Mouse (Mus musculus) NIH3T3 (cell line): ENCODE results near the gene Astn1.
A peak's percentile ranks its signal among the peaks of the same experiment; 100 is the strongest.

Experiments used
- DNase-seq: peaks from one replicate; pipeline ENCODE4 v3.0.0-alpha.2; 2012; ENCODE audit warnings: low read depth

Astn1 gene

GRCm38 (mm10) chr1:158414198-158414597 lies 52.1 kb downstream of the Astn1 start:
- DNase-seq: no peak

GRCm38 (mm10) chr1:158421451-158421850 lies 59.4 kb downstream of the Astn1 start:
- DNase-seq: no peak

- DNase-seq: no peak
Observed at GRCm38 (mm10) chr1:158422739-158423138, 60.7 kb downstream of the Astn1 start.

DNA sequence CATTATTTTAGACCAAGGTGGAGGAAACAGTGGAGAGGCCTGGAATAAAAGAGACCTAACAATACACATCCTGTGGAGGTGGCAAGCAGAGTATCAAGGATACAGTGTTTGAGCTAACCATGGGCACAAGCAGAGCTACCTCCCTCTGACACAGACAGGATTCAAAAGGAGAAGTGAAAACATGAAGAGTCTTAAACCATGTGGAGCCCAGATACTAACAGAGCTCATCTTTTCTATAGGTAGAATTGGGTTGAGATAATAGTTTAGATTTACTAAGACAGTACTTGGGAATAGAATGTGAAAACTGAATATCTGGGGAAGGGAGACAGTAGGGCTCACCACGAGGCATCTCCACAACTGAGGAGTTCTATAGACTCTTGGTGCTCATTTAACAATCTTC lies 84.0 kb downstream of the Astn1 start:
- DNase-seq: no peak

DNA sequence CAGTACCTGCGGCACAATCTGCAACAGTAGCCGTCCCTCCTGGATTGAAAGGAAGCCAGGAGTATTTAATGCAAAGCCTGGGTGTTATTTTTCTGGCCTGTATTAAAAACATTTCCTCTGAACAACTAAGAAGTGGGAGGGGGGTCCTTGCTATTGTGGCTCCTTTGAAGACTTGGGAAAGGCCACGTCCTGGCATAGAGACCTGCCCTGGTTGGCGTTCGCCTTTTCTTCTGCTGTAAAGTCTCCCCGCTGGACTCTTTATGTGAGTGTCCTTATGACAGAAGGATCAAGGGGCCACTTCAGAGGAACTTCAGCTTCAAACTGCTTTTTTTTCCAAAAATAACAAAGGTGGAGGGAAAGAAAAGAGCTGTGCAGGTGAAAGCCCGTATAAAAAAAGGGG lies 85.9 kb downstream of the Astn1 start:
- DNase-seq: no peak

GRCm38 (mm10) chr1:158452675-158453074 lies 90.6 kb downstream of the Astn1 start:
- DNase-seq: no peak

- no peak for DNase-seq
Observed at GRCm38 (mm10) chr1:158453587-158453986, 91.5 kb downstream of the Astn1 start.

DNA sequence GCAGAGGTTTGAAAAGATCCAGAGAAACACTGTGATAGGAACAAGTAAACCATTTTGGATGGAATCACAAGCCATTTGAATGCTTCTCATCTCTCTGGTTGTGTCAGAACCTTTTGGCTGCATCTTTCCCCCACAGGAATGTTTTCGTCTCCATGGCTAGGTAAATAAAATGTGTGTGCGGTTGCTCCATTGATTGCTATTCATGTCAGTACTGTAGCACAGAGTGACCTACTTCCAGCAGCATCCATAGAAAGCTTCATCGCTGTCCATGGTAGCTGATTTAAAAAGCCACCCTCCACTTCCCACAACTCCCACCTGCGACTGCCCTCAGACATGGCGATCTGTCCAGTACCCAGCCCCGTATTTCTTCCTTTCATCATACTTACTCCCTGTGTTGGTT lies 101.9 kb downstream of the Astn1 start:
- no peak for DNase-seq

- DNase-seq: no peak
Observed at GRCm38 (mm10) chr1:158465286-158465685, 103.2 kb downstream of the Astn1 start.

GRCm38 (mm10) chr1:158477841-158478240 lies 115.8 kb downstream of the Astn1 start:
- no peak for DNase-seq

- DNase-seq: no peak
Observed at GRCm38 (mm10) chr1:158480285-158480684, 118.2 kb downstream of the Astn1 start.

DNA sequence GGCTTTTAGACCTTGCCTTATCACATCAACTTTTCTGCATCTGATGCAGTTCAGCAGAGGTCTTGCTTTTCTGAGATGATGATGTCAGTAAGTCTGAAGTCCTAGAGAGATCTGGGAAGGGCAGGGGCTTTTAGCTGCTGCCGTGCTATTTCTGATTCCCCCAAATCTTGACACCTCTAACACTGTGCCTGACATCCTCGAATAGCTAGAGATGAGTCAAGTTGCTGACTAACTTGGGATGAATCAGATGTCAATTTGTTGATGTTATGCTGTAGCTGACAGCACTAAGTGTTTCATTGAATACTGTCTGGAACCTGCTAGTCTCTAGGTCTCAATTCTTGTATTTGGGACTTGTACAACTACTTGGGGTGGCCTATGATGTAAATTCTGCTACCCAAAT lies 121.7 kb downstream of the Astn1 start:
- DNase-seq: no peak

- no peak for DNase-seq
Observed at GRCm38 (mm10) chr1:158489521-158490021, 127.5 kb downstream of the Astn1 start.

DNA sequence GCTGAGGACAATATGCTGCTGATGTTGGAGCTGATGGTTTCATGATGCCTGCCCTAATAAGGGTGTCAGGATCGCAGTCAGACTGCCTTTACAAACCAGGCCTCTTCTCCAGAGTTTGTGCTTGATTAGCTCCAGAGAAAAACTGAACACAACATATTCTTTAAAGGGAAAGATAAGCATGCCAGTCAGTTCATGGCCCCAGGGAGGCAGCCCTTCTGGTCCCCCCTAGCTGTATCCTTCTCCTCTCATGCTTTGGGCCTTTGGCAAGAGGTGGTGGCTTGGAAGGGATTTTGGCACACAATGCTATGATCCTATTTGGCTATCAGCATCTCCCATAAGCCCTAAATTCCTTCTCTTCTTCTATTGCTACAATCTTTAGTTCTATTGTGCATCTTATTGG lies 128.1 kb downstream of the Astn1 start:
- DNase-seq: no peak

DNA sequence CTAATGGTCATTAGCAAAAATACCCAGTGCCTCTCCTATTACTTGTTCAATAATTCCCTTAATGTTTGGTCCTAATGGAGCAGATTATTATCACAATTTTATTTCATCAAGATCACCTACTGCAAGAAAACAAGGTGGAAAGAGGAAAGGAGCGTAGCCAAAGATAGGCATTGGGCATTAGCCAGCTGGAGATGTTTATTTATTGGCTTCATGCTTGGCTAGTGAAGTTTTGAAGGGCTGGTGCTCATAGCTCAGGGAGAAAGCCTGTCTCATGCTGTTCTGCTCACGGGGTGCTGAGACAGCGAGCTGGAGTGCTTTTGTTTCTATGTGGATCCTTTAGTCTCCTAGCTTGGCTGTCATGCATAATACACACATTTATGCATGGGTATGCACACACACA lies 131.2 kb downstream of the Astn1 start:
- DNase-seq: no peak

DNA sequence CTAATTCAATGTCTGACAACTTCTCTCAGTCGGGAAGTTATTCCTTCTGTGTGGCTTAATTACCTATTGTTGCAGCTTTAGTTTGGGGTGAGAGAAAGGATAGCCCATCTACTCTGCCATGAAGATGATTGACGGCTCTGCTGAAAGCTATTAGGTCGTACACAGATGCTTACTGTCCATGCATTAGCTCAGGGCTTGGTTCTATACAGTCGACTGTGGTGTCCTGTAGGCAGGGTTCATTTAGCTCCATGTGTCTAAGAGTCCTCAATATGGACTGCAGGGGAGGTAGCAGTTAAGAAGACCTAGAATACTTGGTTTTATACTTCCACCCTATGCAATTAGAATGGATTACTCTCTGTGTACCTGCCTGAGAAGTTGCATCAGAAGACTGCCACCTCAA lies 138.1 kb downstream of the Astn1 start:
- no peak for DNase-seq

- no peak for DNase-seq
Observed at GRCm38 (mm10) chr1:158501019-158501418, 138.9 kb downstream of the Astn1 start.

DNA sequence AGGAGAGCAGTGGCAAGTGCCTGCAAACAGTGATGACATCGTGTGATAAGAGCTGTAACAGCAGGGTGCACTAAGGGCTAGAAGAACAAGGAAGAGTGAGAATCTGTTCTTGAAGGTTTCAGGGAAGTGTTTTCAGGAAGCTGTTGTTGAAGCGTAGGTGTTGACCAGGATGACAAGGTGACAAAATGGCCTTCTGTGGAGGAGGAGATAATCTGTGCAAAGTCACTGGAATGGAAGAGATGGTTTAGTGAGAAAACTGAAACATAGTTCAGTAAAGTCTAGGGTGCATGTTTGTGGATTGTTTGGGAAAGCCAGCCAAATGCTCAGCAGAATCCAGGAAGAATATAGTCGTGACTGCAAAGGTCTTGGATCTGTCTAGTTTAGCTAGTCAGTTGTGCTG lies 145.5 kb downstream of the Astn1 start:
- no peak for DNase-seq

- DNase-seq: no peak
Observed at GRCm38 (mm10) chr1:158509112-158509855, 147.2 kb downstream of the Astn1 start.

DNA sequence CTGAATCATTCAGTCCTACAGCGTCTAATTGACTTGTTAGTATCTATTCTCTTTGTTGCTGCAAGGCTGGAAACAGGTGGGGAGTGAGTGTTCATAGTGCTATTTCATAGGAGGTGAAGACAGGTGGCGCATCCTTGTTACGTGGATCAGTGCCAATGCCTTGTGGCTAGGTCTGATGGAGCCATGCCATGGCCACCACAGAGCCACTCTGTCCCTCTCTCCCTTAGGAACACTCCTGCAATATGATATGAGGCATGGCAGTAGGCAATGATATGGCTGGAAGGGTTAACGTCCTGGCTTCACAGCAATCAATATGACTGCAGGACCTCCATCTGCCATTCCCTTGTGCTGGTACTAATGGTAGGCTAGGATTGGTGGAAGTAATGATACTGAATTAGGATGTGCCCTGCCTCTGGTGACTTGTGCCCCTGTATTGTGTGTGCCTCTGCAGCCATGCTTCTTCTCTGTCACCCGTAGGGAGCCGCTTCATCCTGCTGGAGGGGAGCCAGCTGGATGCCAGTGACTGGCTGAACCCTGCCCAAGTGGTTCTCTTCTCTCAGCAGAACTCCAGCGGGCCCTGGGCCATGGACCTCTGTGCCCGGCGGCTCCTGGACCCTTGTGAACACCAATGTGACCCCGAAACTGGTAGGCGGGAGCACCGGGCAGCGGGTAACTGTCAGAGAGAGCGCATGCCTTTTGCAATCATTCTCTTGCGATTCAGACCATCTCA lies 148.6 kb downstream of the Astn1 start:
- DNase-seq: no peak

DNA sequence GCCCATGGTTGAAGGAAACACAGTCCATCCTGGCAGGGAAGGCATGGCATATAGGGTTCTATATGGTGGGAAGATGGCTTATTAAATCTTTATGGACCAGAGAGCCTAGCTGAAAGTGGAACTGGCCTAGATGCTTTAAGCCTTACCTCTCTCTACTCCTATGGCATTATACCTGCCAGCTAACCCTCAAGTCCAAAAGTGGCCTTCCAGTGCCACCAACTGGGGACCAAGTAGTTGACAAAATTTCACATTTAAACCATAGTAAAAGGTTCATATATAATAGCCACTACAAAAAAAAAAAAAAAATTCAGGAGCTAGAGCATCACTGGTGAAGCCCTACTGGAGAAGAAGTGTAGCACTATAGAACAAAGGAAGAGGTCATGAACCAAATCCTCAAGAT lies 150.0 kb downstream of the Astn1 start:
- DNase-seq: no peak

DNA sequence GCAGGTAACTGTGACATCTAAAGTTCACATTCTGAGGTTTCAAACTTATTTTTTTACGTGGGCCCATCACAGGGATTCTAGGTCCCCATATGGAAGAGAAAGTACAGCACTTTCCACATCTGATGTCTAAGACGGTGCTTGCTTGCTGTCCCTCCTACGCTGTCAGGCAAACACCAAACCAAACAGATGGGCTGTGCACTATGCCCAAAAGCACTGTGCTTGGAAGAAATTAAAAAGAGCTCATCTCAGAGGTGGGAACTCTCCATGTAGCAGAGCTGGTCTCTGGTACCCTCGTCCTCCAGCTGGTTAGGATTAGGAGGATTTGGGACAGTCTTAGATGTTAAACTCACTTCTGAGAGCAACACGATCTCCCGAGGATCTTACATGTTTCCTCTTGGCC lies 150.6 kb downstream of the Astn1 start:
- DNase-seq: no peak

- peak; percentile 4 for DNase-seq
Observed at GRCm38 (mm10) chr1:158513572-158513971, 151.5 kb downstream of the Astn1 start.

DNA sequence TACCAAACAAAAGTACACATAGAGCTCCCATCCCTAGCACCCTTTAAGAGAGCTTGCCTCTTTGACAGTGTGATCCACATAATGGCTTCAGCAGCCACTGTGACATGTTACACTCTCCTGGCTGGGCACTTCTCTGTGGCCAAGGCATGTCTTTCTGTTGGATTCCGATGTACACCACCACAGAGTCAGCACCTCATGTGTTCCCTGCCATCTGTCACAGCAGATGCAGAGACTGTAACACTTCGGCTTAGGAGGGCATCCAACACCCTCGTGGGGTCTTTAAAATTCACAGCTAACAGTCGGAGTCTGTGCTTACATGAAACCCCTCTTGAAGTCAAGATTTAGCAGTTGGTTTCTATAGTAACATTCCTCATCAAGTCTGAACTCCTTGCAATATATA lies 154.5 kb downstream of the Astn1 start:
- DNase-seq: no peak
